Mouse (Mus musculus) Patski (cell line): ENCODE data around the gene Hoxb9. TPM values are rescaled to one million over a fixed set of nuclear protein-coding genes. Genes with fewer than 3 reads are reported as not detected.

ENCODE experiments used
- ATAC-seq: fragments of 100-300 bp; one replicate; pipeline ENCODE4 v1.8.0; 2021
- CTCF ChIA-PET: fragments of 350-600 bp; sonication (Branson Sonifier 250); formaldehyde crosslinking; loops from one replicate; lab custom pipeline; 2022; ENCODE audit warnings: inconsistent platforms; lab: Charles Lee
- POLR2A ChIA-PET: fragments of 350-600 bp; sonication (Branson Sonifier 250); formaldehyde crosslinking; loops from one replicate; lab custom pipeline; 2022; ENCODE audit warnings: antibody characterized with exemption, inconsistent platforms; lab: Charles Lee
- DNase-seq: peaks from one replicate; pipeline ENCODE4 v3.0.0-alpha.2; 2011; ENCODE audit warnings: low read depth, low spot score
- H3K27me3 ChIP-seq: fragments of 371-371 bp; one replicate; pipeline ENCODE4 v1.5.1; 2021
- CTCF ChIP-seq: fragments of 100-300 bp; IDR thresholded peaks from one replicate; pipeline ENCODE4 v1.5.1; 2021
- in situ Hi-C: fragments of 300-500 bp; cut with MboI; formaldehyde crosslinking; loops from 3 replicates; pipeline ENCODE4 v1.11.1; 2018; ENCODE audit warnings: low pct_unique_long_range_greater_than_20kb, mixed read lengths
- polyA plus RNA-seq: library from polyadenylated mRNA; unstranded; gene quantifications from one replicate; pipeline ENCODE4 v1.2.3, GENCODE M21; 2021

Hoxb9 gene
- polyA plus RNA-seq, 1 experiment from 2014 or later: 111 TPM

DNA sequence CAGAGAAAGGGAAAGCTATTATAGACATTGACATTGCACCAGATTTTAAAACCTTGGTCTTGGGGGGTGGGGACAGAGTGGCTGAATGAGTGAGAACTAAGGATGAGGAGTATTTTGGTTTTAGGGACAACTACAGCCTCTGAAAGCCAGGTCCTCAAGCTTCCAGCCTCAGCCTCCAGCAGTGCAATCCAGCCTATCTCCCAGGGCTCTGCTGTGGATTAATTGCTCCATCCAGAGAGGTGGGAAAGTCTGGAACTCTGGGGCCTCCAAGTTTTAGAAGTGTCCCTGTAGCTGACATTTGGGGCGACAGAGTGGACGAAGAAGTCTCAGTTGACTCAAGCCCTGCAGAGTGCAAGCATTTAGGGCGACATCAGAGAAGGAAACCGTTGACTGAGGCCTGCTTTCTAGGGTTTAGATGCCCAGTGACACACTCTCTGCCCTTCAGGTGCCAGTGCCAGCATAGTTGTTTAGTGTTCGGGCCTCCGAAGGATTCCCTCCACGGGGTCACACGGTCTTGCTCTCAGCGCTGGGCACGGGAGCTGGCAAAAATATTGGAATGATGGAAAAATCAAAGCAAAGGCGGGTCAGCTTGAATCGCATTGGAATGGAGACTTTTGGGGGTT lies 42.7 kb downstream of the Hoxb9 start:
- ChIA-PET POLR2A (interaction anchor here (1.0 to 32.9 kb wide), 9 partner anchors 20 to 428 kb away, joined by 3 to 1274 read pairs (median 6); partner anchors contain the start of genes Hoxb5, Hoxb6, Hoxb7 and Hoxb8), CTCF (interaction anchor here (0.9 to 2.3 kb wide), 7 partner anchors 9 to 306 kb away, joined by 3 to 7 read pairs (median 4); no protein-coding TSS in a partner anchor)
- in situ Hi-C loops: loop anchor here (5.0 kb wide), 1 partner anchor 38 kb away; the partner anchor contains the start of gene Hoxb2
- DNase-seq: no peak
- no peak for ATAC-seq
- H3K27me3 ChIP-seq: no peaks in the 10 kb centered on the region
- TF ChIP-seq CTCF: no peak

DNA sequence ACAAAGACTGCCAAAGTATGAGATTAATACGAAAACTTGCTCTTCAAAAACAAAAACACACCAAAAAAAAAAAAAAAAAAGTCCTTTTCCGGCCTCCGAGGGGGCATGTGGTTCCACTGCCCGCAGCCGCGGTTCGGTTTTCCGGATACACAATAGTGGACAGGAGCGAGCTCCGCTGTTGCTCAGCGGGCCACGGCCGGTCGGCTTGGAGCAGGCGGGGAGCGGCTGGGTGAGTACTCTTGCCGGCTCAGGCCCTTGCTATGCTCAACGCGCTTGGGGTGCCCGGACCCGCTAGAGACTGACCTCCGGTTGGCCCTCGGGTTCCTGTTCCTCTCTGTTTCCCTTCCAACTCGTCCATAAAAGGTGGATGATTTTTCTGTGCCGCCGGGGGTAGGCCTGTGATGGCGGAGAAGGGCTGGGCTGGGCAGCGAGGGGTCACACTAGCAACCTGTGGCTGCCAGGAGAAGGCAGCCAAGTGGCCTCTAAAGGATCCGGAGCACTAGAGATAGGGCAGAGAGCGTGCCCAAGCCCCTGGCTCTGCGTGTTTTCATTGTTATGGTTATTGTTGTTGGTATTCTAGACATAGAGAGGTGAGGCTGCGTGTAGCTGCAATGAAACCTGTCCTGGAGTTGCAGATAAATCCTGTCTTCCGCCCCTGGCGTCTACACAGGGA lies 43.5 kb downstream of the Hoxb9 start:
- ChIA-PET CTCF (interaction anchor here (1.4 to 3.7 kb wide), 5 partner anchors 13 to 232 kb away, joined by 3 to 16 read pairs (median 6); no protein-coding TSS in a partner anchor), POLR2A (interaction anchor here (1.0 to 32.9 kb wide), 8 partner anchors 25 to 427 kb away, joined by 3 to 1274 read pairs (median 4); partner anchors contain the start of genes Hoxb5, Hoxb6, Hoxb7 and Hoxb8)
- no peak for TF ChIP-seq CTCF
- in situ Hi-C loops: loop anchor here (5.0 kb wide), 1 partner anchor 37 kb away; the partner anchor contains the start of gene Hoxb2
- no peak for DNase-seq
- no peak for ATAC-seq
- no peaks in the 10 kb centered on the region for H3K27me3 ChIP-seq

DNA sequence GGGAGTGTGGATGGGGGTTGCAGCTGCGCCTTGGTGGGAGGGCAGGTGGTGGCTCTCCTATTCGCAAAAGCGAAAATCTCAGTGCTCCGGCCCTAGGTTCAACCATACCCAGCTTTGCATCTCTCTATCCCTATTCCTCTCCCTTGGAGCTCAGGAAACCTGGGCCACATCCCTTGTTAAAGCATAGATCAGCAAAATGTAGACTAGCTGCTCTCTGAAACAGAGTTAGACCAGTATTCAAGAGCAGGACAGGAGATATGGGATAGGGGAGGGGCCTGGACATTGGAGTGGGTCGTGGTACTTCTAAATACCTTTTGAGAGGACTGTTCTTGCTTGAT lies 44.1 kb downstream of the Hoxb9 start:
- DNase-seq (no peak), ATAC-seq (no peak)
- ChIA-PET CTCF (interaction anchor here (1.4 to 3.7 kb wide), 4 partner anchors 13 to 231 kb away, joined by 3 to 16 read pairs (median 5); no protein-coding TSS in a partner anchor), POLR2A (interaction anchor here (0.6 to 32.9 kb wide), 6 partner anchors 27 to 230 kb away, joined by 3 to 1274 read pairs (median 4); partner anchors contain the start of genes Hoxb5, Hoxb6, Hoxb7 and Hoxb8)
- in situ Hi-C loops: no loop called here
- no peak for TF ChIP-seq CTCF
- no peaks in the 10 kb centered on the region for H3K27me3 ChIP-seq

DNA sequence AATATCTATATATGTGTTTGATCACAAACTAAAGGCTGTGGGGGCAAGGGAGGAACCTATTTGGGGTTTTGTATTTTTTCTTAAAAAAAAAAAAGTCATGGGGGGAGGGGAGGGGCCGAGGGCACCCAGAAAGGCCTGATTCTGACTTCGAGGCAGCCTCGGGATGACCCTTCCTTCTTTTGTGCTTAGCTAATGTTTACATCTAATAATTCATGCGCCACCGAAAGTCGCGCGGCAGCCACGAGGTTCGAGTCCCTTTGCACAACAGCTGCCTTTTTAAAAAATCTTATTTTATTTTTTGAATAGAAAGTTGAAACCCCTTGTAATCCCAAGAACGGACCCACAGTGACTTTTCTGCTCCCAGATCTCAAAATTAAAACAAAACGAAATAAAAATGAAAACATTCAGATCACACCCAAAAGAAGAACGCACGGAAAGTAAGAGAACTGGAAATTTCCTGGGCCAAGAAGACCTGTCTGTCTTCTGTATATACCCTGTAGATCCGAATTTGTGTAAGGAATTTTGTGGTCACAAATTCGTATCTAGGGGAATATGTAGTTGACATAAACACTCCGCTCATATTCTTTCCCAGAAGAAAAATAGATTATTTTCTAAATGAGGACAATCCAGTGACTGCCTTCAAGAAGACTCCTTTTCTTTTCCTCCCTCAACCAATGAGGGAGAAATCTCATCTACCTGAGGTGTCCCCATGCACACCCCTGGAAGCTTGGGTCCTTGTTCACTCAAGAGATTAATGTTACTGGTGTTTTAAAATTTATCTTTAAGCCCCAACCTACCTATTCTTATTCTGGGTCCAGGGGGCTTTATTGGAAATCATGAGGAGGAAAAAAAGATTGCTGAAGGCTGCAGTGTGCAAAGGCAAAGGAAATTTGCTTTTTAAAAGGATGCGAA lies 45.7 kb downstream of the Hoxb9 start:
- TF ChIP-seq CTCF: no peak
- ATAC-seq (no peak), DNase-seq (no peak)
- ChIA-PET POLR2A (interaction anchor here (0.7 to 32.9 kb wide), 10 partner anchors 12 to 238 kb away, joined by 3 to 1274 read pairs (median 5); partner anchors contain the start of genes Hoxb5, Hoxb6, Hoxb7 and Hoxb8), CTCF (interaction anchor here (0.9 to 3.7 kb wide), 6 partner anchors 15 to 419 kb away, joined by 3 to 16 read pairs (median 3); no protein-coding TSS in a partner anchor)
- in situ Hi-C loops: no loop called here
- no peaks in the 10 kb centered on the region for H3K27me3 ChIP-seq

DNA sequence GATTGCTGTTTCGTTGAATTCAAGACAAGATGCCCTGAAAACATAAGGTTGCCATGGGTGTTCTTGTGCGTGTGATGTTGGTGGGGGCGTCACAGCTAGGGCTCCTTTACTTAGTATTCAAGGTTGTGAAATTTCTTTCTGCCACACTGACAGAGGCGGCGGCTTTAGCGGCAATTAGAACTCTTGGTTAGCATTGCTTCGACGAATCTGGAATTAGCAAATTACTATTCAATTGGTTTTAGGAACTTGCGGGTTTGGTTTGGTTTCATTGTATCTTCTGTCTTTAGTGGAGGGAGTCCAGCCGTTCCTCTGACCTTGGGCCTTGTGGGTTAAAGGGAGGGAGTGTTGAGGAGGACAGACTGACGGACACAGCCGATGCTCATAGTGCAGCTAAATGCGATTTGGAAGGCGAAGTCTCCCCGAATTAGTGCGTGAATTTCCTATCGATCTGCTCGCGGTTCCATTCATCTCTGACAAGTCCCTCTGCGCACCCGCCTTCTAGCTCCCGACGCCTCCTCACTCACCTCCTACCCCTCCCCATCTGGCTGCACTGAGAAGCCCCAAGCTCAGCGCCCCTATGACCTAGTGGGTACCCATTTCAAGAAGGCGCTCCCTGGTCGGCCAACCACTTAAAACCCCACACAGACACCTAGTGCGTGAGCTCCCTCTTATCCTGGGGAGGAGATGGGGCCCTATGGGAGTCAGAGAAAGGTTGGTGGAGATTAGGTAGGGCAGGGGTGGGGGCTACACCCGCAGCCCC lies 46.5 kb downstream of the Hoxb9 start, which contains the start of gene Hoxb4:
Hoxb4 (plus strand) TSS at position 660 of the 760 bp plus-strand sequence.
- DNase-seq: no peak
- no peak for ATAC-seq
- in situ Hi-C loops: no loop called here
- no peak for TF ChIP-seq CTCF
- H3K27me3 ChIP-seq: no peaks in the 10 kb centered on the region
- POLR2A ChIA-PET: interaction anchor here (0.6 to 32.9 kb wide), 9 partner anchors 19 to 226 kb away, joined by 3 to 1274 read pairs (median 5); partner anchors contain the start of genes Hoxb5, Hoxb6, Hoxb7 and Hoxb8
- CTCF ChIA-PET: interaction anchor here (0.9 to 3.7 kb wide), 3 partner anchors 21 to 90 kb away, joined by 3 to 16 read pairs (median 3); no protein-coding TSS in a partner anchor

DNA sequence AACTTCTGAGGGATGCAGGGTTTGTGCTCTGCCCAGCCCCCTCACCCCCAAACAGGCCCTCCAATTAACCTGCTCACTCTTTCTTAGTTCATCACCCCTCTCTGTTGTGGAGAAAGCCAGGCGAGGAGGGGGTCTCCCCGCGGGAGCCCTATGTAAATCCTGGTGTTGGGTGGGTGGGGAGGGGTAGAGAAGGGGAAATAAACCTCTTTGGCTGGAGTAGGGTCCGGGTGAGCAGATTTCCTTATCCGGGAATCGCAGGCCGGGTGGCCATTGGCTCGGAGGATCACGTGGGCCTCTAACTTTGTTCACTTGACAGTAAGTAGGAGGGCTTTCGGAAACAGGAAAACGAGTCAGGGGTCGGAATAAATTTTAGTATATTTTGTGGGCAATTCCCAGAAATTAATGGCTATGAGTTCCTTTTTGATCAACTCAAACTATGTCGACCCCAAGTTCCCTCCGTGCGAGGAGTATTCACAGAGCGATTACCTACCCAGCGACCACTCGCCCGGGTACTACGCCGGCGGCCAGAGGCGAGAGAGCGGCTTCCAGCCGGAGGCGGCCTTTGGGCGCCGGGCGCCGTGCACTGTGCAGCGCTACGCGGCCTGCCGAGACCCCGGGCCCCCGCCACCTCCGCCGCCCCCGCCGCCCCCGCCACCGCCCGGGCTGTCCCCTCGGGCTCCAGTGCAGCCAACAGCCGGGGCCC lies 47.3 kb downstream of the Hoxb9 start:
- in situ Hi-C loops: no loop called here
- ChIA-PET POLR2A (interaction anchor here (0.6 to 32.9 kb wide), 7 partner anchors 19 to 225 kb away, joined by 4 to 1274 read pairs (median 6); partner anchors contain the start of genes Hoxb5, Hoxb6, Hoxb7 and Hoxb8), CTCF (interaction anchor here (3.7 kb wide), 1 partner anchor 37 kb away, joined by 16 read pairs; no protein-coding TSS in a partner anchor)
- ATAC-seq (no peak), DNase-seq (no peak)
- H3K27me3 ChIP-seq: no peaks in the 10 kb centered on the region
- TF ChIP-seq CTCF: no peak

DNA sequence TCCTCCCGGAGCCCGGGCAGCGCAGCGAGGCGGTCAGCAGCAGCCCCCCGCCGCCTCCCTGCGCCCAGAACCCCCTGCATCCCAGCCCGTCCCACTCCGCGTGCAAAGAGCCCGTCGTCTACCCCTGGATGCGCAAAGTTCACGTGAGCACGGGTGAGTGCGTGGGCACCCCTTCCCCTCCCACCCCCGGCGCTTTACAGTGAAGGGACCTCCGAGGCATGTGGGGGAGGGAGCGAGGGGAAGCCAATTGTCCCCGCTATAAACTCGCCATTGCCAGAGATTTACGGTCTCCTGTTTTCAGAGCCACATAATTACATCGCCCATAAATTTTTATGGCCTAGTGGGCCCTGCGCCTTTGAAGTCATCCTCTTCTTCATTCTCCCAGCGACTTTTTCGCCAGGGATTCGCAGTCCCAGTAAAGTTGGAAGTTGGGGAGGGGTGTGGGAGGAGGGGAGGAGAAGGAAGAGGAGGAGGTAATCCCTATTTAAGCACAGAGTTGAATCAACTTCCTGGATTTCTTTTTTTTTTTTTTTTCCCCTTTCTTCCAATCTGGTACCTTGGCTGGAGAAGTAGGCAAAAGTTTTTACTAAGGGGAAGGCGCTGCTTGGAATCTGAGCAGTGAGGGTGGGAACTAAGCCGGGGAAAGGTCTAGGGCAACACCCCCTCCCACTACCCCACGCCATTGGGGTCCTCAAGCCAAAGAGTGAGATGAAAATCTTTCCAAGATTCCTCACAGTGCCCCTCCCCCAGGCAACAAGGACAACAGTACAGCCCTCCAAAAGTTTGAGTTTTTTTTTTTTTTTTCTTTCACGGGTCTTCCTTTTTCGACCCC lies 48.0 kb downstream of the Hoxb9 start:
- DNase-seq (peak; percentile 81), ATAC-seq (peak; percentile 31)
- no peaks in the 10 kb centered on the region for H3K27me3 ChIP-seq
- TF ChIP-seq CTCF: no peak
- ChIA-PET POLR2A (interaction anchor here (0.9 to 8.5 kb wide), 3 partner anchors 12 to 421 kb away, joined by 3 to 92 read pairs (median 28); partner anchors contain the start of gene Hoxb5), CTCF (no interaction called here)
- in situ Hi-C loops: no loop called here
